Mouse (Mus musculus) spleen, postnatal 4 days (tissue): Measurements from ENCODE around the gene Dnttip2.
"Not testable (repeated sequence)": the region's sequence is repeated elsewhere in the genome, so short reads cannot be mapped to it uniquely, and the experiment has no call there.

Experiments used
- DNase-seq, 2 experiments: peaks; one replicate each; pipeline ENCODE4 v3.0.0; 2022; ENCODE audit warnings: low spot score in 2 of 2

Dnttip2 gene

GRCm38 (mm10) chr3:122274241-122275024, at the start of gene Dnttip2:
Gene Dnttip2, plus strand, starts transcription at chr3:122274388.
- DNase-seq, result peak; percentile 88 to 93

DNA sequence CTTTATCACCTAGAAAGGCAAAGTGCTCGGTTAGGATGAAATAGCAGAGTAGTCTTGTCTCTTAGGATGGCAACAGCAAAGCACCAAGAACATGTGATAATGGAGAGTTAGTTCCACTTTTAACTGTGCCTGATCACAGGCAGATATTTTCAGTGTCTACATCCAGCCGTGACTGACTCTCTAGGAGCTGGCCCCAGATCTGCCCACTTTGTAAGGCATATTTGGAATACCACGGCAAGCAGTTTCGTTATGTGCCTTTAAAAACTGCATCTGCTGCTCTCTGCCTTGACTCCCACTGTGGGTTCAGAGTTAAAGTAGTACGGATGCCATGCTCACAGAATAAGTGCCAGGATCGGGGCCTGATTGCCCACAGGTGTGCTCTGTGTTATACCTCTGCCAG, 47.2 kb upstream of the Dnttip2 start:
- not testable (repeated sequence) for DNase-seq

DNA sequence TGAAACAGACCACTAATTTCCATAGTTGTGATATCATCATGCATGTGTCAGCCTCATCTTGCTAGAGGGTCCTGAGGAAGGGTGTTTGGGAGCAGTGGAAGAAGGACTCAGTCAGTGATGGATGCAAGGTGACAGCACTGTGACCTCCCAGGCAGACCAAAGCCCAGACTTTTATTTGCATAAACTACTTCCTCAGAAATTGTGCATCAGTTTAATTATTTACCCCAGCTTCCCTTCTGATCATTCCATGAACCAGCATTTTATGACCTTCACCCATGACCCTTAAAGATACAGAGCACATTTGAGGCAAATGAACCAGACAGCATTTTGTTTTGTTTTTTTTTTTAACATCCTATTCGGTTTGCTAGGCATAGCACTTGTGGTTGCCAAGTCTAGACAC, 38.4 kb upstream of the Dnttip2 start:
- DNase-seq, result no peak

GRCm38 (mm10) chr3:122242876-122243275, 31.3 kb upstream of the Dnttip2 start:
- peak; percentile 32 to 60 for DNase-seq

- DNase-seq, result no peak
Observed at GRCm38 (mm10) chr3:122243416-122244167, 30.6 kb upstream of the Dnttip2 start.

DNA sequence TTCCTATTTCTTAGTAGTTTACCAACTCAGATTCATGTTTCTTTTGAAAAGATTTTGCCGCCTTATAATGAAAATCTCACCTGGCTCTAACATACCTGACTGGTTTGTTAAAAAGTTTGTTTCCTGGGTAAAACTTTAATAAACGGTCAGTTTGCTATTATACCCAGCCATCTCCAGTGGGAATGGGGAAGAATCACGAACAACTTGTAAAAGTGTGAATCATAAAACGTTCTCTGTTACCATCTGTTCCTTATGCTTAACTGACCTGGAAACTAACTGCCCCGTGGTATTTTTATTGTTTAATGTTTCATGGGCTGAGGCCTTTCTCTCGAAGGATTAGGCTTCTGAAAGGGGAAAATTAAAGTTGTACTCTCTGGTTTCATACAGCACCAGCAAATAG, 29.4 kb upstream of the Dnttip2 start:
- no peak for DNase-seq

DNA sequence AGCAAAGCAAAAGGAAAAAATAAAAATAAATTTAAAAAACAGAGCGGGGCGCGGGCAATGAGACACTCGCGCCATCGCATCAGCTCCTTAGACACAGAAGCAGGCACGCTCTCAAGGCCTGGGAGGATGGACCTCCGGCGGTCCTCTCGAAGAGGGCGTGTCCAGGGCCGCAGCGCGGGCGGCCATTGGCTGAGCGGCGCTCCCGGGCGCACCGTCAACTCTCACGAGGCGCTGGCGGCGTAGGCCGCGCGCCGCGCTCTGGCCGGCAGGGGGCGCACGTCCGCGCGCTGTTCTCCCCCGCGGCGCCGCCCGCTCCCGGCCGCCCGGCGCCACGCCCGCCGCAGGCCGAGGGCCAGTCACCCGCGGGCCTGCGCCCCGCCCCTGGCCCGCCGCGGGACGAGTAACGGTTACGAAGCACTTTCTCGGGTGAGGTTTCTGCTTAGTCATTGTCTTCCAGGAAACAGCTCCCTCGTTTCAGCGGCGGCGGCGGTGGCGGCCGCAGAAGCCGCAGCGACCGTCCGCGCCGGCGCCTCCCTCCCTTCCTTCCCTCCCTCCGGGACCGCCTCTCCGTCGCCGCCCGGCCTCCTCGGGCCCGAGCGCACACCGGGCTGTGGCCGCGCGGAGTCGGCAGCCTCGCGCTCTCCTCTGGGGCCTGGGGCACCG, 28.8 kb upstream of the Dnttip2 start, which contains the start of gene Gclm:
TSS of gene Gclm (plus strand) at position 343 of the 663 bp plus-strand sequence.
- DNase-seq, result peak; percentile 93 to 97

- DNase-seq, result peak; percentile 66 to 86
Observed at GRCm38 (mm10) chr3:122245878-122246332, 28.3 kb upstream of the Dnttip2 start.

DNA sequence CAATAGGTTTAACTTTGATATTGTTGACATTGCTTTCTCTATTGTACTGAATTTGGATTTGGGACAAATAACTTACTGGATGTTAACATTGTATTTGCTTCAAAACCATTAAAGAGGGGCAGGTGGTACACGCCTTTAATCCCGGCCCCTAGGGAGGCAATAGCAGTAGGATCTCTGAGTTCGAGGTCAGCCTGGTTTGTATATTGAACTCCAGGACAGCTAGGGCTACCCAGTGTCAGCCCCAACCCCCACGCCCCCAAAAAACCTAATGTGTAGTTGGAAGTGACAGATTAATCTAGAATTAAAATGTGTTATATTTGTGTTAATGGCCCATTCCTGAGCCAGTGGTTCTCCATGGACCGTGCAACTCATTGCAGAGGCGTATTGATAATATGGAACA, 27.8 kb upstream of the Dnttip2 start:
- peak; percentile 24 to 66 for DNase-seq

DNA sequence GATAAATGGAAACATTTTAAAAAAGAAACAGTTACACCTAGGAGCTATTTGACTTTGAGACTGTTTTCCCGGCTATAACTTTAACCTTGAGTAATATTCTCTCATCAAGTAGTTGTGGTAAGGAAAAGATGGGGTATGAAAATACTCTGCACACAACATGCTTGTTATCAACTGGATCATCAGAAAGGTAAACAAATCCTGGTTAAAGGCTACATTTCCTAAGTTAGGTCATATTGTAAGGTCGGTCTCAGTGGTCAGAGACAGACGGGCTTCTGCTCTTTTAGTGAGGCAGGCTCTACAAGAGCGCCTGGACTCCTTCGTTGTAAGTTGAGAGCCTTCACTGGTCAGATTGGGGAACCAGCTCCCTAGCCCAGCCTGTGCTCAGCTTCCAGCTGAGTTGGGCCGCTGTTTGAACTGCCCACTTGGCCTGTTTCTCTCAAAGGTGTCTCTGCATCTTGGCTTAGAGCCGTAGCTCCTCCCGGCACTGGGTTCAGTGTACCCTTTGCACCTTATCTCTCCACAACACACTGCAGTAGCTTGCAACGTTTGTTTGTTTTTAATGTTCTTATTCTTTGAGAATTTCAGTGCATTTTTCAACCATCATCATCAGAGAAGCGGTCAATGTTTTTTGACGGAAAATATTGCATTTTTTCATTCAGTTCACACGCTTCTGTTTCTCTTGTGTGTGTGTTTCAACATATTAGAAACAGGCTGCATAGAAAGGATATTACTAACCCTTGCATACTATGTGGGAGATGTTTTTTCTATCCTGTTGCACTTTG, 27.0 kb upstream of the Dnttip2 start:
- DNase-seq, result peak; percentile 56 to 70

DNA sequence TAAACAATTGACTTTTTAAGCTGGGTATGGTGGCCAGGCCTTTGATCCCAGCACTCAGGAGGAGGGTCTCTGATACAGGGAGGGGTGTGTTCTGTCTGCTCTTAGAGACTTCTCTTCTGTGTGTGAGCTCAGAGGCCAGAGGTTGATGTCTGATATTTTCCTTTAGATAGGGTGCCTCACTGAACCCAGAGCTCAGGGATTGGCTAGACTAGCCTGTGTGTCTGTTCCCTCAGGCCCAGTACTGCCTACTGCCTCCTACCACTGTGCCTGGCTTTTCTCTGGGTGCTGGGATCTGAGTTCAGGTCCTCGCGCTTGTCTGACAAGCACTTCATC, 26.5 kb upstream of the Dnttip2 start:
- peak; percentile 34 to 65 for DNase-seq

GRCm38 (mm10) chr3:122252466-122253253, 21.5 kb upstream of the Dnttip2 start:
- no peak for DNase-seq

- DNase-seq, result not testable (repeated sequence)
Observed at GRCm38 (mm10) chr3:122254050-122254449, 20.1 kb upstream of the Dnttip2 start.

GRCm38 (mm10) chr3:122269986-122270385, 4.2 kb upstream of the Dnttip2 start:
- DNase-seq, result no peak

DNA sequence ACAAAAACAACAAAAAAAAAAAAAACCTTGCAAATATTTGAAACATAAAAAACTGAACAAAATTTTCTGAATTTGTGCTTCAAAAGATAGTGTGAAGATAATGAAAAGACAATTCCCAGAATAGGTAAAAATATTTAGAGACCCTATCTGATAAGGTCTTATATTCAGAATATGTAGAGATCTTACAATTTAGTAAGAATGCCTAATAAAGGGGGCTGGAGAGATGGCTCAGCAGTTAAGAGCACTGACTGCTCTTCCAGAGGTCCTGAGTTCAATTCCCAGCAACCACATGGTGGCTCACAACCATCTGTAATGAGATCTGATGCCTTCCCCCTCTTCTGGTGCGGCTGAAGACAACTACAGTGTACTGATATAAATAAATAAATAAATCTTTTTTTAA, 1.6 kb upstream of the Dnttip2 start:
- not testable (repeated sequence) for DNase-seq

DNA sequence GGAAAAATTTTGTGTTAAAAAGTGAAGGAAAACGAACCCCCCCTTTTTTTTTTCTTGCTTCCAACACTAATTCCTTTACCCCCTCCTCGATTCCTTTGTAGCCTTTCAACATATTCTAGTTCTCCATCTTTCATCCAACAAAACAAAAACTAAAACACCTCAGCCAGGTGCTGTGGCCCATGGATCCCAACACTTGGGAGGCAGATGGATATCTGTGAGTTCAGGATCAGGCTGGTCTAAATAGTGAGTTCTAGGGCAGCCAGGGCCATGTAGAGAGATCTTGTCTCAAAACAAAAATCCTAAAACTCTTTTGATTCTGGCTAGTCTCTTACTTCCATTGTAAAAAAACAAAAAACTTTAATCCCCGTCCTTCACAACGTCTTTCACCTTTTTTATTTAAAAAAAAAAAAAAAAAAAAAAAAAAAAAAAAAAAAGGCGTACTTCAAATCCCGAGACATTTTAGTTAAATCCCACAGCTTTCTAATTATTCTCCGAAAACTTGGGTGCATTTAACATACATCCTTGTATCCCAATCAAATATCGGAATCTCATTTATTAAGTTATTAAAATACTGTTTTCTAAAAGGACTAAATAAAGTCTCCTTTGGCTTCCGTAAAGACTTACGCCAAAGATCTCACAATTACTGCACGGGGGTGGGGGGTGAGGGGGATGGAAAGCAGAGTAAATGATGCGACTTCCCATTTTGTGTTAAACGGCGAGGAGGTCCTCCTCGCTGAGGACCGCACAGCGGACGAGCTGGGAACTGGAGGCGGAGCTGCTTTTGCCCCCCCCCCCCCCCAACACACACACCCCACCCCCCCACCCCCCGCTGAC, 564 bp upstream of the Dnttip2 start:
- DNase-seq, result no peak

DNA sequence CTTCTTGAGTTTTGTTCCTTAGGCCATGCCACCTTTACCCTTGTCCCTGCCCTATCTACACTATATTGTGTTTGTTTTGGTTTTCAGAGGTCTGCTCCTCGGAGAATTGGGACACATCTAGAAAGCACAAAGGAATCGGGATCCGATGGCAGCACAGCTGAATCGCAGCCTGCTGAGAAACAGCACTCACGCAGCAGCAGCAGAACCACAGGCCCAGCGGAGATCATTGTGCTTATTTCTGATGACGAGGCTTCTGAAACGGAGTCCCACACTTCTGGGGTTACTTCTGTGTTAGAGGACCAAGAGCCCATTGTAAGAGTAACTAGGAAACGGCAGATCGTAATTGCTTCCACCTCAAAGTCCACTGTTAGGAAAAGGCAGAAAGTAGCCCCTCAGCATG, 923 bp downstream of the Dnttip2 start:
- no peak for DNase-seq

DNA sequence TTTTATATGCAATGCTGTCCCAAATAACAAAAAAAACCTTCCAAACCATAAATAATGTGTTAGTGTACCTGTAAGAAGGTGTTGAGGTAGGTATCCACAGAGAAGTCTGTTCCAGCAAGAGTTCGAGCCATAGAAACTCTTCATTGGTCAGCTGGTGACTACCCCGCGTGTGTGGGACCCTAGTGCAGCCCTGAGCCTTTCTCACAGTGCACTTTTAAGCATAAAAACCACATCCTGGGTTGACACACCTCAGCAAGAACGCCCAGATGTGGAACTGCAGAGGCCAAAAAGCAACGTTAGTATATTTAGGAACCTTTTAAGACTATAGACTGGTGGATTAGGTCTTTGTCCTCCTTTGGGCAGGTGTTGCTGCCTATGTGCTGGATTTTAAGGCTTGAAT, 13.0 kb downstream of the Dnttip2 start:
- no peak for DNase-seq

GRCm38 (mm10) chr3:122288613-122289195, 14.5 kb downstream of the Dnttip2 start:
- no peak for DNase-seq
